Mouse (Mus musculus) G1E (cell line): ENCODE measurements around the gene Meis2.

Source experiments
- CTCF ChIP-seq: IDR thresholded peaks from 2 replicates; pipeline ENCODE4 v1.5.1; 2012; ENCODE audit warnings: low read depth, low read length, inconsistent platforms, mixed read lengths
- GATA1 ChIP-seq: IDR thresholded peaks from 2 replicates; pipeline ENCODE4 v1.6.1; 2012; ENCODE audit warnings: borderline replicate concordance, low read length, inconsistent platforms, mixed read lengths
- POLR2AphosphoS5 ChIP-seq: IDR thresholded peaks from 2 replicates; pipeline ENCODE4 v1.6.1; 2012; ENCODE audit warnings: low read depth, low read length, inconsistent platforms; ENCODE audit not compliant: insufficient replicate concordance
- TAL1 ChIP-seq: conservative IDR thresholded peaks from 2 replicates; pipeline ENCODE4 v1.6.1; 2012; ENCODE audit warnings: low read depth, low read length, inconsistent platforms, mixed read lengths

GRCm38 (mm10) chr2:116062251-116062651 is 3.4 kb downstream of the Meis2 start:
- TF ChIP-seq CTCF (no peak), POLR2AphosphoS5 (no peak), TAL1 (no peak), GATA1 (no peak)
